Mouse (Mus musculus): ENCODE data around the gene Ttc33. TPM values are rescaled to one million over a fixed set of nuclear protein-coding genes. Genes with fewer than 3 reads are reported as not detected.

Gene Ttc33
- polyA plus RNA-seq, 1 experiment from 2014 or later: 40.2 TPM

DNA sequence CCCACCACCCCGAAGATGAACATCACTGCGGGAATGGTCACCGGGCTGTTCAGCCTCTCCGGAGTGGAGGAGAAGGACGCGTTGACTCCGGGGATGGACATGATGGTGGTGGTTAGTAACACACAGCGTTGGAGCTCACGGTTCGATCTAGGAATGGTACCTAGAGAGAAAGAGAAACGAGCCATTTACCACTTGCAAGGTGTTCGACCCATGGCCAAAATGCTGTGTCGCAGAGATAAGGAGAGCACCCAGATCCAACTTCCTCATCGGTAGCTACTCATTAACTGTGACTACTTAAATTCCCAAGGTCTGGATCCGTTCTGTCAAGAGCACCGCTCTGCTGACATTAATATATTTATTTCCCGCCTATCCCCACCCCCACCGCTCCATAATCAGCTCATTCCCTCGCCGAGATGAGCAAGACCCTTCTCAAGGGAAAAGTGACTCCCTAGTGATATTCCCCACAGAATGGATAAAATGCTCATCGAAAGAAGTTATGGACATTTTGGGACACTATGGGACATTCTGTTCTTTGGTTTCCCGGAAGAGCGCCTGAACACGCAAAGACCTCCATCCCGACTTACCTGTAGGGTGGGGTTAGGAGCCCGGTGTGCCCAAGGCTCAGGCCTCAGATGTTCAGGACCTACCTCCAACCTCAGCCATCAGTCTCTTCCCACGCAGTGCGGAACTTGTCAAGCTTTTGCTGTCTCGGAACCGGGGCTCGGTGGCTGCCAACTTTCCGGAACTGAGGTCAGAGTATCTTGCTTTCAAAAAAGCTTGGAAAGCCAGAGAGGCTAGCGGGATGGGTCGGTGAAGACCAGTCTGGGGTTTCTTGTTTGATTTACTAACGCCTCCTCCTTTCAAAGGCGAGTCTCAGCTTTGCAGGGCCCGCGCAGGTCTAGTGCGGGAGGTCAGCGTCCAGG is 58.0 kb downstream of the Ttc33 start:
- peak overlapping the region; percentile 60 for H3K4me3 ChIP-seq (replicated peaks)
- peak overlapping the region; percentile 100 for H3K4me2 ChIP-seq (replicated peaks)
- H3K36me3 ChIP-seq: no peaks in the 10 kb centered on the region
- peak overlapping the region; percentile 31 for H3K9ac ChIP-seq
- no peaks in the 10 kb centered on the region for H3K9me3 ChIP-seq (replicated peaks)
- WGBS: 4% methylated on average over 40 of the region's 40 CpGs
- H3K4me1 ChIP-seq: peaks cover 29% of the 10 kb centered on the region
- ATAC-seq (ENCODE audit: insufficient number of reproducible peaks, low FRiP score, low TSS enrichment, low read depth): peak; percentile 1; the same call in 1 of the 2 replicates
- no peak overlapping the region for H3K27ac ChIP-seq (replicated peaks)
- H3K27me3 ChIP-seq: peaks cover 45% of the 10 kb centered on the region

DNA sequence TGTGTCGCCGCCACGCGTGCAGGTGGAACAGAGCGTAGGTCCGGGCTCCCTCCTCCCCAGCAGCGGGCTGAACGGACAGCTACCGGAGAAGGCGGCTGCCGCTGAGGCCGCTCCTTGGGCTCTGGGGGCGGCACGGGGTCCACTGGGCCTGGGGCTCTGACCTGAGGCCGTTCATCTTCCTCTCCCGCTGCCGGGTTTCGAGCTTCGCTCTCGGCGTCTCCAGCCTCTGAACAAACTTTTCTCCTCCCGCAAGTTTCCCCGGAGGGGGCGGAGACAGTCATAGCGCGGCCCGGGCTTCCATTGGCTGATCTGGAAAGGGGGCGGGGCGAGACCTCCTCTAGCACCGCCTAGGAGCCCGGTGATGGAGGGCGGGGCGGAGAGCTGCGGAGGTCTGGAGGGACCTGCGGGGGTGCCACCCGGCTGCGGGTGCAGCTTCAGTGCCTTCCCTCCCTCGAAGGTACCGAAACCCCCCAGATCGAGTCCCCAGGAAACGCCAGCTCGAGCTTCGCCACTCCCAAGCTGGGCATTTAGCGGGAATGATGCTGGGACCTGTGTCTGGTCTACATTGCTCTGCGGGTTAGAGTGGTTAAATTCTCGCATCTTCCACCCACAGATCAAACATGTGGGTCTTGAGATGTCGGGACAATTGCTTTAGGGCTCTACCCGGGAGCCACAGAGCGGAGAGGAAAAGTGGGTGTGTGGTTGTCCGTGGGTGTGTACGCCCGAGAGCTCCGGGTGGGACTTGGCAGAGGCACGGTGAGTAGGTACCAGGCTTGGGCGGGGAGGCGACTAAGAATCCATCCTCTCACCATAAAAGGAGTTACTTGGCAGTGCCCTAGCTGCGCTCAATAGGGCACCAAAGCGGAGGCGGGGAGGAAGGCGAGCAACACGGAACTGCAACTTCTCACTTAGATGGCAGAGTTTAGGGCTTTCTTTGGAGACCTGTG is 58.9 kb downstream of the Ttc33 start, which contains the start of gene Ptger4:
Gene Ptger4 (minus strand): TSS at position 229 of the 947 bp plus-strand sequence.
- ATAC-seq (ENCODE audit: insufficient number of reproducible peaks, low FRiP score, low TSS enrichment, low read depth): peak; percentile 93
- Histone ChIP-seq H3K36me3 (no peaks in the 10 kb centered on the region), H3K9me3 (replicated peaks) (no peaks in the 10 kb centered on the region), H3K4me1 (peaks cover 29% of the 10 kb centered on the region), H3K27ac (replicated peaks) (no peak within 1 kb of the TSS), H3K4me2 (replicated peaks) (peak within 1 kb of the TSS; percentile 100), H3K27me3 (peaks cover 45% of the 10 kb centered on the region), H3K4me3 (replicated peaks) (peak within 1 kb of the TSS; percentile 60), H3K9ac (peak within 1 kb of the TSS; percentile 31)
- under 1% methylated on average over 61 of the region's 61 CpGs for WGBS

DNA sequence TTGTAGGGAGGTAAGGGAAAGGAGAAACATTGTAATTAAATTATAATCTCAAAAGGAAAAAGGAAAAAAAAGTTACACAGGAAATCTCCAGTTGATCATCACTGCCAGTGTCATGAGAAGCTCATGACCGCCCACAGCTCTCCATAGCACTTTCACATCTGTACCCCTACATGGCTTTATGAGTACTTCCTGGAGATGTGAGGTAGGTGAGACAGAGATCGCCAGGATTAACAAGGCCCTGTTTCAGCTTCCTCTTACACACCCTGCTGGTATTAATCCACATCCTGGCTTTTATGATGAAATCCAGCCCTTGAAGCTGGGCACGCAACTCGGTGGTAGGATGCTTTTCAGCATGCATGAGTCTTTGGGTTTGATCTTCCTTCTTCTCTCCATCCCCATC is 64.9 kb downstream of the Ttc33 start:
- ATAC-seq (ENCODE audit: insufficient number of reproducible peaks, low FRiP score, low TSS enrichment, low read depth): no peak
- H3K27me3 ChIP-seq: peaks cover 6% of the 10 kb centered on the region; the same call in 1 of the 2 replicates
- H3K9ac ChIP-seq: no peak overlapping the region
- H3K4me2 ChIP-seq (replicated peaks): no peak overlapping the region
- no peak overlapping the region for H3K27ac ChIP-seq (replicated peaks)
- H3K4me1 ChIP-seq: no peaks in the 10 kb centered on the region
- H3K36me3 ChIP-seq: no peaks in the 10 kb centered on the region
- no peak overlapping the region for H3K4me3 ChIP-seq (replicated peaks)
- WGBS: 81% methylated on average over 4 of the region's 4 CpGs
- H3K9me3 ChIP-seq (replicated peaks): no peaks in the 10 kb centered on the region

DNA sequence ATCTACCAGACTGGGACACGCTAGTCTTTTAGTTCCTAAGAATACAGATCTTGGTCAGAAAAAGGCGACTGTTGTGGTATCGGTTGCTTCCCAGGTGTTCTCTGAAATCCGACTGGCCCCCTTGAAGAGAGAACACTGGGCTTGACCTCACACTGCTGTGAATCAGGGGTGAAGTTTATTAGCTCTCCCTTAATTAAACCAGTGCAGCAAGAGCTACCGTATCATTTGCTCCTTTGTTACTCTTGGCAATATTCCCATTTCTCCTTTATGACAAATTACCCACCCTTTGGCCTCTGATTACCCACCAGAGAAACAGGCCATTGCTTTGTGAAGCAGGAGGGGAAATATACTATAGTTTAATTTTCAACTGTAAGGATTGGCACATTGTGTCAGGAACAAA is 74.9 kb downstream of the Ttc33 start:
- Histone ChIP-seq H3K27me3 (no peaks in the 10 kb centered on the region), H3K4me1 (no peaks in the 10 kb centered on the region), H3K36me3 (no peaks in the 10 kb centered on the region), H3K27ac (replicated peaks) (no peak overlapping the region), H3K9me3 (replicated peaks) (no peaks in the 10 kb centered on the region), H3K9ac (no peak overlapping the region), H3K4me2 (replicated peaks) (no peak overlapping the region), H3K4me3 (replicated peaks) (no peak overlapping the region)
- ATAC-seq (ENCODE audit: insufficient number of reproducible peaks, low FRiP score, low TSS enrichment, low read depth): no peak
- 68% methylated on average over 5 of the region's 5 CpGs for WGBS

DNA sequence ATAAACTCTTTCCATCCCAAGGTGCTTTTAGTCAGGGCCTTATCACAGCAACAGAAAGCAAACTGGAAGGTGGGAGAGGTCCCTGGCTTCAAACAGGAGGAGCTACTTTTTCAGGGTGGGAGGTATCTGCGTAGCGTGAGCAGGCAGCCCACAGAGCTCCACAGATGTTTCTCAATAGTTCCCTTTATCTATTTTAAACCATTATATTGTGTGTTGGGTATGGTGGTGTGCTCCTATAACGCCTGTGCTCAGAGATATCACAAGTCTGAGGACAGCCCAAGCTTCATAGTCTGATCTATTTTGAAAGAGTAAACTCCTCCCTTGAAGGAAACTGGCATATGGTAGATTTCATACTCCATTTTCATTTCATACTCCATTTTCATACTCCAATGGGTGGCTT is 75.7 kb downstream of the Ttc33 start:
- Histone ChIP-seq H3K27ac (replicated peaks) (no peak overlapping the region), H3K9me3 (replicated peaks) (no peaks in the 10 kb centered on the region), H3K27me3 (no peaks in the 10 kb centered on the region), H3K4me3 (replicated peaks) (no peak overlapping the region), H3K4me2 (replicated peaks) (no peak overlapping the region), H3K4me1 (no peaks in the 10 kb centered on the region), H3K9ac (no peak overlapping the region), H3K36me3 (no peaks in the 10 kb centered on the region)
- 81% methylated on average over 3 of the region's 3 CpGs for WGBS
- ATAC-seq (ENCODE audit: insufficient number of reproducible peaks, low FRiP score, low TSS enrichment, low read depth): no peak

DNA sequence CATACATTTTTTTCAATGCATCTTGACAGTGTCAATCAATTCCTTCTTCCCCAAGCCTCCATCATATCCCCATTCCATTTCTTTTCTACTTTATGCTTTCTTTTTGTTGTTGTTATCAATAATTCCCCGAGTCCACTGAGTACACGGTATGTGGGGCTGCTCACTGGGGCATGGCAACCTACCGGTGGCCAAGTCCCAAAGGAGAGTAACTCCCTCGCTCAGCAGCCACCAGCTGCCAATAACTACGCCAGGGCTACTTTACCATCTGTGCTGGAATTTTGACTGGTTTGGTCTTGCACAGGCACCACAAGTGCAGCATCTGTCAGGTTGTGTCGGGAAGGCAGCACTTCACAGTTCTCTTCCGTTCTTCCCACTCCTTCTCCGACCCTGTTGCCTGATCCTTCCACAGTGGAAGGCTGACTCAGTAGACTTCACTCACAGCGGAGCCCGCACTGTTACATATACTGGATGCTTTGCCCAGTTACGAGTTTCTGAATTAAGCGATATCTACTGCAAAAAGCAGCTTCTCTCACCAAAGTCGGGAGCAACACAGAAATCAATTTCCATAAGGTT is 76.9 kb downstream of the Ttc33 start:
- Histone ChIP-seq H3K4me2 (replicated peaks) (no peak overlapping the region), H3K27me3 (no peaks in the 10 kb centered on the region), H3K27ac (replicated peaks) (no peak overlapping the region), H3K36me3 (no peaks in the 10 kb centered on the region), H3K9me3 (replicated peaks) (no peaks in the 10 kb centered on the region), H3K4me1 (no peaks in the 10 kb centered on the region), H3K9ac (no peak overlapping the region), H3K4me3 (replicated peaks) (no peak overlapping the region)
- ATAC-seq (ENCODE audit: insufficient number of reproducible peaks, low FRiP score, low TSS enrichment, low read depth): no peak
- WGBS: 80% methylated on average over 13 of the region's 13 CpGs

DNA sequence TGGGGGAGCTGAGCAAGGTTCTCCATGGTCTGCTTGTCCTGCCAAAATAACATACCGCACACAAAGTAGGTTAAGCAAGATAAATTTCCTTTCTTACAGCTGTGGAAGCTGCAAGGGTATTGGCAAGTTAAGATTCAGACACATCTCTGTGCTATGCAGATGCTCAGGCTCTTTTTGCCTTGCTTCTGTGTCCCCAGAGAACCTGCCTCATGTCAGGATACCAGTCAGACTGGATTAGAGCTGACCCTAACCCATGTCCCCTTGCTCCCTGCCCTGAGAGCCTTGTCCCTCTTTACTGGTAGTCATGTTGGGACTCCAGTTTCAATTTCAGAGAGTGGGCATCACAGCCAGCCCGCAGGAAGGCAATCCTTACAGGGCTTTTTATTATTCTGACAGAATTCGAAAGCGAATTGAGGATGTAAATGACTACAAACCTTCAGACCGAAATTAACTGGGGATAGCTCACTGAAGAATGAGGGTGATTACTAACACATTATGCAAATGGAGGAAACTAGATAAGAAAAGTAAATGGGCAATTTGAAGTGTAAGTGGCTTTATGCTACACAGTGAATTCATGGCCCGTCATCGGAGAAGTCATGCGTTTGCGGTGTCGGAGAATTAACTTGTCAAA is 77.7 kb downstream of the Ttc33 start:
- H3K27ac ChIP-seq (replicated peaks): no peak overlapping the region
- no peak overlapping the region for H3K9ac ChIP-seq
- no peaks in the 10 kb centered on the region for H3K4me1 ChIP-seq
- H3K9me3 ChIP-seq (replicated peaks): no peaks in the 10 kb centered on the region
- 79% methylated on average over 10 of the region's 10 CpGs for WGBS
- no peak overlapping the region for H3K4me2 ChIP-seq (replicated peaks)
- H3K27me3 ChIP-seq: no peaks in the 10 kb centered on the region
- no peaks in the 10 kb centered on the region for H3K36me3 ChIP-seq
- ATAC-seq (ENCODE audit: insufficient number of reproducible peaks, low FRiP score, low TSS enrichment, low read depth): no peak
- no peak overlapping the region for H3K4me3 ChIP-seq (replicated peaks)

DNA sequence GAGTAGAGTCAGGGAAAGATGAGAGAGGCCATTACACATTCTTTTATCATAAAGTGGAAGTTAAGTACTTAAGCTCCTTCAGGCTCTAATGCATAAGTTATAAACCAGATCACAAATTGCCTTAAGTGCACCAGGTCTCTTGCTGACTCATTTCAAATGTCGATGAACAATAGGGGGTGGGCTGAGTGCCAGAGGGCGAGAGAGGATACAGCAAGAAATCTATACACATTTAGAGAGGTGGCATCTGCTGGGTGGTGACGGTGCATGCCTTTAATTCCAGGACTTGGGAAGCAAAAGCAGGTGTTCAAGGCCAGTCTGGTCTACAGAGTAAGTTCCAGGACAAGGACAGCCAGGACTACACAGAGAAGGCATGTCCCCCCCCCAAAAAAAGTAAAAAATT is 80.8 kb downstream of the Ttc33 start:
- H3K9ac ChIP-seq: no peak overlapping the region
- H3K4me2 ChIP-seq (replicated peaks): no peak overlapping the region
- no peak for ATAC-seq (ENCODE audit: insufficient number of reproducible peaks, low FRiP score, low TSS enrichment, low read depth)
- H3K9me3 ChIP-seq (replicated peaks): no peaks in the 10 kb centered on the region
- H3K27ac ChIP-seq (replicated peaks): no peak overlapping the region
- H3K4me3 ChIP-seq (replicated peaks): no peak overlapping the region
- H3K4me1 ChIP-seq: no peaks in the 10 kb centered on the region
- H3K36me3 ChIP-seq: no peaks in the 10 kb centered on the region
- no peaks in the 10 kb centered on the region for H3K27me3 ChIP-seq
- WGBS: 46% methylated on average over 3 of the region's 3 CpGs

All from embryonic facial prominence, embryonic 15.5 days (tissue).